Mouse (Mus musculus) stomach, postnatal 0 days (tissue): ENCODE measurements around the gene Cep112.

Experiments
- CTCF ChIP-seq: IDR thresholded peaks from 2 replicates; pipeline ENCODE4 v1.5.1; 2016; ENCODE audit warnings: antibody characterized with exemption, low read depth, mild to moderate bottlenecking, moderate library complexity
- EP300 ChIP-seq: optimal IDR thresholded peaks from 2 replicates; pipeline ENCODE3; 2016; ENCODE audit warnings: antibody characterized with exemption

DNA sequence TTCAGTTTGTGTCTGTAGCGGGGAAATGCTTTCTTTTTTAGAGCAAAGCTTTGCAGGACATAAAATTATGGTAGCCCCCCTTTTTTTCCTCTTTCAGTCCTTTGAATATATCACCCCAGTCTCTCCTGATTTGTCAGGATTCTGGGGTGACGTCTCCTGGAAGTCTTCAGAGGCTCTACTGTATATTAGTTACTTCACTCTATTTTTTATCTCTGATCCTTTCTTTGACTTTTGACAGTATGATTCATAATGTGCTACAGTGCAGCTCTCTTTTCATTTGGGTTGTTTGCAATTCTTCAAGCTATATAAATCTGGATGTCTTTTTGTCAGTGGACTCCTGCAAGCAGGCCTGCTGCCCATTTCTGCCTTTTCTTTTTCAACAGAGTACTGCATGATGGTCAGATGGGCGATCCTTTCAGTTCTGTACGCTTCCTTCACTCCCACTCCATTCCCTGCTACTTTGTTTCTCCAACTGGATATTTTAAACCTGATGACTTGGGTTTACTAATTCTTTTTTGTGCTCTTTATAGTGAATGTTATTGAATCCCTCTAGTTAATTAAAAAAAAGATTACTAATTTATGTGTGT lies 39.8 kb downstream of the Cep112 start:
- TF ChIP-seq CTCF (no peak), EP300 (no peak)
